Mouse (Mus musculus) small intestine, adult 2 months (tissue): ENCODE results near the gene Olfr1033. TPM values are rescaled to one million over a fixed set of nuclear protein-coding genes. Genes with fewer than 3 reads are reported as not detected.
"Not testable (repeated sequence)": the region's sequence is repeated elsewhere in the genome, so short reads cannot be mapped to it uniquely, and the experiment has no call there.

Experiments
- H3K27ac ChIP-seq: fragments of 200-500 bp; 2 replicates; pipeline ENCODE4 v1.5.1; 2012; ENCODE audit warnings: low read depth, low read length, control low read depth, inconsistent platforms; ENCODE audit not compliant: insufficient read depth
- H3K27me3 ChIP-seq: fragments of 200-500 bp; 2 replicates; pipeline ENCODE4 v1.6.1; 2012; ENCODE audit warnings: mild to moderate bottlenecking, moderate library complexity, low read length, inconsistent platforms; ENCODE audit not compliant: control insufficient read depth, insufficient read depth
- H3K36me3 ChIP-seq: fragments of 200-500 bp; 2 replicates; pipeline ENCODE4 v1.6.1; 2012; ENCODE audit warnings: mild to moderate bottlenecking, low read length, control low read depth, inconsistent platforms; ENCODE audit not compliant: control insufficient read depth, insufficient read depth
- H3K4me1 ChIP-seq: fragments of 200-500 bp; 2 replicates; pipeline ENCODE4 v1.6.1; 2012; ENCODE audit warnings: low read length, inconsistent platforms, mixed read lengths; ENCODE audit not compliant: control insufficient read depth, insufficient read depth, insufficient read length
- H3K4me3 ChIP-seq: fragments of 200-500 bp; 2 replicates; pipeline ENCODE4 v1.5.1; 2012; ENCODE audit warnings: low read depth, mild to moderate bottlenecking, control low read depth, inconsistent platforms, low read length, moderate library complexity
- CTCF ChIP-seq: fragments of 200-500 bp; IDR thresholded peaks from 2 replicates; pipeline ENCODE4 v1.5.1; 2012; ENCODE audit warnings: low read depth, mild to moderate bottlenecking, control low read depth, inconsistent platforms, low read length, moderate library complexity, mixed read lengths; ENCODE audit not compliant: insufficient replicate concordance, insufficient read length; ENCODE audit errors: extremely low read depth
- POLR2A ChIP-seq: fragments of 200-500 bp; IDR thresholded peaks from 2 replicates; pipeline ENCODE4 v1.6.1; 2012; ENCODE audit warnings: low read depth, mild to moderate bottlenecking, control low read depth, inconsistent platforms, low read length, moderate library complexity
- WGBS: fragments of 180-500 bp; shearing (Covaris S2); methylation state at CpG from one replicate; pipeline ENCODE4 v1.1.7; 2018; 5-methylcytosine and 5-hydroxymethylcytosine counted together
- polyA plus RNA-seq: library from polyadenylated mRNA; depleted of rRNA; stranded (reverse); fragments of >200 nt; gene quantifications from 2 replicates; pipeline ENCODE4 v1.2.3, GENCODE M21; 2012; rRNA removed

The Olfr1033 gene
- polyA plus RNA-seq, 1 experiment: 0.06 TPM

- H3K27ac ChIP-seq: no peak overlapping the region
- H3K4me1 ChIP-seq: no peaks in the 10 kb centered on the region
- H3K36me3 ChIP-seq: no peaks in the 10 kb centered on the region
- H3K4me3 ChIP-seq: no peak overlapping the region
- 65% methylated on average over 8 of the region's 8 CpGs for WGBS
- H3K27me3 ChIP-seq: no peaks in the 10 kb centered on the region
- TF ChIP-seq CTCF (no peak), POLR2A (no peak)
Observed at GRCm38 (mm10) chr2:86070189-86070588, 49.8 kb downstream of the Olfr1033 start.

- H3K4me1 ChIP-seq, H3K27ac ChIP-seq, H3K4me3 ChIP-seq: not testable (repeated sequence)
Observed at GRCm38 (mm10) chr2:86073692-86074091, 53.3 kb downstream of the Olfr1033 start, which contains the start of gene Olfr1036. Gene Olfr1036 (plus strand): TSS chr2:86073992.

GRCm38 (mm10) chr2:86080478-86080877, 60.0 kb downstream of the Olfr1033 start:
- H3K27ac ChIP-seq, H3K4me3 ChIP-seq, H3K36me3 ChIP-seq, H3K4me1 ChIP-seq, H3K27me3 ChIP-seq: not testable (repeated sequence)
- 76% methylated on average over 1 of the region's 1 CpGs for WGBS

More at GRCm38 (mm10) chr2:86073692-86074091, 53.3 kb downstream of the Olfr1033 start, which contains the start of gene Olfr1036:
- not testable (repeated sequence) for H3K27me3 ChIP-seq, H3K36me3 ChIP-seq

DNA sequence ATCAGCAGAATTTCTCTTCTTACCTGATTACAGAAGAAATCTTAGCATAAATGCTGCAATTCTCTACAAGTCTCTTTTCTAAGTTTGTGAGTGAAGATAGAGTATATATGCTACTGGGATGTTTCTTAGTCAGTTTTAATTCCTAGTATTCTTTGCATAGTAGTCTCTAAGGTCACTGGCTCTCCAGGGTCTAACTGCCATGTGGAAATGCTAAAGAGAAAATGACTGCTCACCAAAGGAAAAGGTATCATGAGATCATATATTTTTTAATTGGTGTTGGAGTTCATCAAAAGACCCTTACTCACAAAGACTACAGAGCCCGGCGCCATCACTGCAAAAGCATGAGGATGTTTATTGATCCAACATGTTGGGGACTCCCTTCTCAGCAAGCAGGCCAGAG, 66.9 kb downstream of the Olfr1033 start, which contains the start of gene Olfr1037:
Gene Olfr1037 (minus strand): TSS at position 101 of the 400 bp plus-strand sequence.
- Histone ChIP-seq H3K4me1 (no peaks in the 10 kb centered on the region), H3K4me3 (no peak within 1 kb of the TSS), H3K27me3 (no peaks in the 10 kb centered on the region), H3K36me3 (no peaks in the 10 kb centered on the region), H3K27ac (no peak within 1 kb of the TSS)
- 90% methylated on average over 2 of the region's 2 CpGs for WGBS
- TF ChIP-seq CTCF (no peak), POLR2A (no peak)

Other genes starting within 250 kb of the Olfr1033 start
- not detected in 2 replicates for gene Olfr1014, start 247.9 kb upstream of the Olfr1033 start, polyA plus RNA-seq
- not detected in 2 replicates for gene Olfr1015, start 238.6 kb upstream of the Olfr1033 start, polyA plus RNA-seq
- gene Olfr1016, start 218.1 kb upstream of the Olfr1033 start, polyA plus RNA-seq: not detected in 2 replicates
- not detected in 2 replicates for gene Olfr1018, start 202.2 kb upstream of the Olfr1033 start, polyA plus RNA-seq
- gene Olfr1019, start 175.2 kb upstream of the Olfr1033 start, polyA plus RNA-seq: not detected in 2 replicates
- gene Olfr1020, start 173.6 kb upstream of the Olfr1033 start, polyA plus RNA-seq: not detected in 2 replicates
- not detected in 2 replicates for gene Olfr1022, start 152.0 kb upstream of the Olfr1033 start, polyA plus RNA-seq
- not detected in 2 replicates for gene Olfr1023, start 135.0 kb upstream of the Olfr1033 start, polyA plus RNA-seq
- gene Olfr1024, start 115.6 kb upstream of the Olfr1033 start, polyA plus RNA-seq: not detected in 2 replicates
- gene Olfr1025-ps1, start 105.4 kb upstream of the Olfr1033 start, polyA plus RNA-seq: not detected in 2 replicates
- gene Olfr1026, start 99.1 kb upstream of the Olfr1033 start, polyA plus RNA-seq: not detected in 2 replicates
- not detected in 2 replicates for gene Olfr1028, start 70.2 kb upstream of the Olfr1033 start, polyA plus RNA-seq
- not detected in 2 replicates for gene Olfr1029, start 46.7 kb upstream of the Olfr1033 start, polyA plus RNA-seq
- not detected in 2 replicates for gene Olfr1030, start 41.4 kb upstream of the Olfr1033 start, polyA plus RNA-seq
- gene Olfr1031, start 30.3 kb upstream of the Olfr1033 start, polyA plus RNA-seq: not detected in 2 replicates
- gene Olfr1032, start 15.1 kb upstream of the Olfr1033 start, polyA plus RNA-seq: not detected in 2 replicates
- 0.03 TPM in 1 of 2 replicates, not detected in the other for gene Olfr1034, start 25.2 kb downstream of the Olfr1033 start, polyA plus RNA-seq
- gene Olfr1036, start 53.4 kb downstream of the Olfr1033 start, polyA plus RNA-seq: not detected in 2 replicates
- not detected in 2 replicates for gene Olfr1037, start 66.8 kb downstream of the Olfr1033 start, polyA plus RNA-seq
- gene Olfr1039, start 115.3 kb downstream of the Olfr1033 start, polyA plus RNA-seq: not detected in 2 replicates
- gene Olfr1040, start 126.1 kb downstream of the Olfr1033 start, polyA plus RNA-seq: not detected in 2 replicates
- gene Olfr1042, start 141.2 kb downstream of the Olfr1033 start, polyA plus RNA-seq: not detected in 2 replicates
- not detected in 2 replicates for gene Olfr1043, start 146.9 kb downstream of the Olfr1033 start, polyA plus RNA-seq
- not detected in 2 replicates for gene Olfr1044, start 157.2 kb downstream of the Olfr1033 start, polyA plus RNA-seq
- not detected in 2 replicates for gene Olfr52, start 165.1 kb downstream of the Olfr1033 start, polyA plus RNA-seq
- gene Olfr1045, start 182.4 kb downstream of the Olfr1033 start, polyA plus RNA-seq: not detected in 2 replicates
- not detected in 2 replicates for gene Olfr1046, start 198.7 kb downstream of the Olfr1033 start, polyA plus RNA-seq
- gene Olfr1047, start 210.8 kb downstream of the Olfr1033 start, polyA plus RNA-seq: not detected in 2 replicates
- gene Olfr1048, start 219.7 kb downstream of the Olfr1033 start, polyA plus RNA-seq: not detected in 2 replicates
- gene Olfr1049, start 237.7 kb downstream of the Olfr1033 start, polyA plus RNA-seq: not detected in 2 replicates